Mouse (Mus musculus) right cerebral cortex, postnatal 14 days (tissue): ENCODE results near the gene Ydjc.
A peak's percentile ranks its signal among the peaks of the same experiment; 100 is the strongest.
"Not testable (repeated sequence)": the region's sequence is repeated elsewhere in the genome, so short reads cannot be mapped to it uniquely, and the experiment has no call there.

Experiments
- DNase-seq: peaks from one replicate; pipeline ENCODE4 v3.0.0; 2022

Ydjc gene

DNA sequence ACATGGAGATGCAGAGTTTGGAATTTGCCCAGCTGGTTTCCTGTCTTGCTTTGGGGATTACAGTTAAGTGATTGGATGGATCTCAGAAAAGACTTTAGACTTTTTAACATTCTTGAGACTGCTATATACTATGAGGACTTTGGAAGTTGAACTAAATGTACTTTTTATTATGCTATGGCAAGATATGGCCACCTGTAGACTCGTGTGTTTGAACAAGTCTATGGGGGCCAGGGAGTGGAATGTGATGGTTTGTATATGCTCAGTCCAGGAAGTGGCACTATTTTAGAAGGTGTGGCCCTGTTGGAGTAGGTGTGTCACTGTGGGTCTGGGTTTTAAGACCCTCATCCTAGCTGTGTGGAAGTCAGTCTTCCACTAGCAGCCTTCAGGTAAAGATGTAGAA, 21.1 kb downstream of the Ydjc start:
- not testable (repeated sequence) for DNase-seq

DNA sequence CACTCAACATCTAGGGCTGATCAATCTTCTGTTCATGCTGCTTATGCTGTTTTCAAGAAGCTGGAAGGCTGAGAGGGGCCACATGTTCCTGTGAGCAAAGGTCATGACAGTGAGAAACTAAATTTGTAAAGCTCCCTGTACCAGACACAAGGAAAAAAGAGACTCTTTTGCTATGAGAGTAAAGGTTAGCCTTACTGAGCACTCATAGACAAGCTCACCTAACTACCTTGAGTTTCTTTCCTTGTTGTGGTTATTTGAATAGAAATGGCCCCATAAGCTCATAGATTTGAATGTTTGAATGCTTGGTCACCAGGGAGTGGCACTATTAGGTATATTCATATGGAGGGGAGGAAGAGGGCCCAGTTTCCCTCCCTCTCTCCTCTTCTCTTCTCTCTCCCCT, 22.8 kb downstream of the Ydjc start:
- DNase-seq, result no peak

DNA sequence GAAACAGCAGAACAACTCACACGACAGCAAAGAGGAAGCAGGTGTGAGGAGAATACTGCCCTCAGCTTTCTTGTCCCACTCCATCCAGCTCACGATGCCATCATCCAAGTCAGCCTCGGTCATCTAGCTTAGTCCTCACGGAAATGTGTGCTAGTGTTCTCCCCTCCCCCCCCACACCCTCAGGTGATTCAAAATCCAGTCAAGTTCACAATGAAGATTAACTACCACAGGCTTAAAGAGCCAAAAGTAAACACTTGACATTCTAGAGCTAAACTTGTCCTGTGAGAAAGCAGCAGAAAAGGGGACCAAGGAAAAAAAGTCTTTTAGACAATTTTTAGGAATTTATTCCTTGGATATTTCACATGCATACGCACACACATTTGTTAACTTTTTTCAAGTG, 23.6 kb downstream of the Ydjc start:
- no peak for DNase-seq

DNA sequence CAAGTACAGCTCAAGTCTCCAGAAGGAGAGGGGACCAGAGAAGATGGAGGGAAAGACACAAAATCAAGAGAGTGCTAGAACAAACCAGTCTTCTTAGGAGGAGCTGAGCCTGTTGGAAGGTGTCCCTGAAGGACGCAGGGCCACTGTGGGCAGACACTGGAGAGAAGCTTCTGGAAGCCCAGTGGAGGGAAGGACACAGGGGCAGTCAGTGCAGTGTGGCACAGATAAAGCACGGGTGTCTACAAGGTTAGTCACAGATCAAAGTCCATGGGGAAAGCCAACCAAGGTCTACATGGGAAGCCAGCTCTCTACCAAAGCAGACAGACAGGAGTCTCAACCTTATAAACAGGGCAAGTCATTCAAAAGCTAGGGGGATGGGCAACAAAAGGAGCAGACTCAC, 31.3 kb downstream of the Ydjc start:
- DNase-seq, result no peak

DNA sequence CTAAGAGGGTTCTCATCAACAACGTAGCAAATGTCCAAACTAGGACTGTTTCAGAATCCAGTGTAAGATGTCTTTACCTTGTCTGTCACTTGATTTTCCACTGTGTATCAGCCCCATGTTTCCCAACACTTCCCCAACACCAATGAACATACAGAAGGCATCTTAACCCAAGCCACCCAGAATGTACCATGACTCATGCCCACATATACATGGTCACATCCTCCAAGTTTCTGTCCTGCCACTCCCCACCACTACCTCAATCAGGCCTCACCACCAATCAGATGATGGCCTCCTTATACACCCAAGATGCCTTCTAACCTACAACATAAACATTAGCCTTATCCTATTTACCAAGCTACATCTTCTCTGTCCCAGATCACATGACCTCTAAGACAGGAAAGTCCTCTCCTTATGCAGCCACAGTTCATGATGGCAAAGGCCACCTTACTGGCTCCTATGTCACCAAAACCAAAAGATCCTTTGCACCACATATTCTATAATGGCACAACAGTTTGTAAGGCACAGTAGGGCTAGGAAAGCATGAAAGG, 33.3 kb downstream of the Ydjc start:
- DNase-seq, result no peak

DNA sequence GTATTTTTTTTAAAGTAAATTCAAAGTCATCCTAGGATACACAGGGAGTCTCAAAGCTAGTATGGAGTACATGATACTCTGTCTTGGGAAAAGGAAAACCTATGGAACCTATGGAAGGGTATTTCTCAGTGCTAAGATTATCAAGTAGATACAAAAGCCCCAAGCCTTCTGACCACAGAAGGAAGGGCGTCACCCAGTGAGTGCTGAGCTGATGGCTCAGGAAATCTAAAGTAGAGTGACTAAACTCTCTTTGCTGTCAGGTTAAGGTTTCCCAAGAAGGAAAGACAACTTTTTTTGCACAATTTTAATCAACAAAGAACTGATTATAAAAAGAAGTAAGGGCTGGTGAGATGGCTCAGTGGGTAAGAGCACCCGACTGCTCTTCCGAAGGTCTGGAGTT, 35.3 kb downstream of the Ydjc start:
- no peak for DNase-seq

DNA sequence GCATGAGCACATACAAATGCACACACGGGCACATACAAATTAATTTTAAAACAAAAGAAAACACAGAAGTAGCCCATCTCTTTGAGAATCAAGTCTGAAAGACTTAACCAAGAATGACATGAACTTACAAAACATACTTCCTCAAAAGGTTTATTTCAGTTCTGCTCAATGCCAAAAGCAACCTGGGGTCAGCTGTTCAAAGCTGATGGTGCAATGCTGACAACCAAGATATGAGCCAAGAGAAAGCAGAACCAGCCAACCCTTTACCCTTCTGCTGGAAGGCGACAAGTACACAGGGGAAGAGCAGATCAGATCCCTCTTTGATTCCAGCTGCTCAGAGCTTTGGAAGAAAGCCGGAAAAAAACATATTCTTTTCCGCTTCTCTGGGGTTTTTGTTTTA, 37.0 kb downstream of the Ydjc start:
- DNase-seq, result no peak

DNA sequence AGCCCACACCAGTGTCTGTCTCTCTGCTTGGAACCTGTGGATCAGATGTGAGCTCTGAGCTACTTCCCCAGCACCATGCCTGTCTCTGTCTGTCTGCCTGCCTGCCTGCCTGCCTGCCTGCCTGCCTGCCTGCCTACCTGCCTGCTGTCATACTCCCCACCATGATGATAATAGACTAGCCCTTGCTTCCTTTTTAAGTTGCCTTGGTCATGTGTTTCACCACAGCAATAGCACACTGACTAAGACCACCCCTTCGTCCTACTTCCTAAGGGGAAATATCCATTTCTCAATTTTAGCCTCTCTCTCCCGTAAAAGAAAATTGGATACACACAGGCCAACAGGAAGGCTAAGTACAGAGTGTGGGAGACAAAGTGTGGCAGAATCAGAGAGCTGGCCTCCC, 37.7 kb downstream of the Ydjc start:
- DNase-seq, result no peak

DNA sequence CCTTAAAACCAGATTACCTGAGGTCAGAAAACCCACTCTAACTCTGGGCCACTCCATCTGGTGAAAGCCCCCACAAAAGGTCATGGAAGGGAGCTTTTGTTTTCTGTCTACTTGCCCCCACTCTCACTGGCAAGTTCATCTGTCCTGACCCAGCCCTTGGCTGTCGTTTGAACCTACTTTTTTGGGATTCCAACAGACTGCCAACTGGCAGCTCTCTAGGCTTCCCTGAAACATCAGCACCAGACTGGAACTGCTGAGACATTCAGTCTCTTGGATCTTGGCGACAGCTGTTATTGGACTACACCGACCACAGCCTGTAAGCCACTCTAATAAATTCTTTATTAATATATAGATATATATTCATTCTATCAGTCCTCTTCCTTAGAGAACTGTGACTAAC, 38.6 kb downstream of the Ydjc start:
- DNase-seq, result no peak

DNA sequence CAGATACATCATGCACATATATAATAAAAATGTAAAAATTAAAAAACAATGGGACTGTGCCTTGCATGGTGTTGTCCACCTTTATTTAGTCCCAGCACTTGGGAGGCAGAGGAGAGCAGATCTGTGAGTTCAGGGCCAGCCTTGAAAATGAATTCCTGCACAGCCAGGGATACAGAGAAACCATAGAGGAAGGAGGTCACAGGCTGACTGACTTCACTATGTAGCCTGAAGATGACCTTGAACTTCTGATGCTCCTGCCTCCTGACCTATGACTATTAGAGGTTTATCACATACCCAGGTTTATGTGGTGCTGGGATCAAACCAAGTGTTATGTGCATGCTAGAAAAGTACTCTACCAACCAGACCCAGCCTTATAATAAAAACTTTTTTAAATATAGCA, 41.1 kb downstream of the Ydjc start:
- no peak for DNase-seq

DNA sequence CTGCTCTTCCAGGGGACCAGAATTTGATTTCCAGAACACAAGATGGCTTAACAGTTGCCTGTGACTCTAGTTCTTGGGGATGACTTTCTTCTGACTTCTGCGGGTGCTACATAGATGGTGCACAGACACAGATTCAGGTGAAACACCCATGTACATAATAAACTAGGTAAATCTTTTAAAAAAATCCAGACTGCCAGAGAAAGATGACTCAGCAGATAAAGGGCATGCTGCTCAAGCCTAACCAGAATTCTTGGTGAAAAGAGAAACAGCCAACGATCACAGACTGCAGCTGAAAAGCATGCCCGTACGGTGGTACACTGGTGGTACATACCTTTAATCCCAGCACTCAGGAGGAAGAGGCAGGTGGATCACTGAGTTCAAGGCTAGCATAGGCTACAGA, 49.4 kb downstream of the Ydjc start:
- DNase-seq, result no peak

DNA sequence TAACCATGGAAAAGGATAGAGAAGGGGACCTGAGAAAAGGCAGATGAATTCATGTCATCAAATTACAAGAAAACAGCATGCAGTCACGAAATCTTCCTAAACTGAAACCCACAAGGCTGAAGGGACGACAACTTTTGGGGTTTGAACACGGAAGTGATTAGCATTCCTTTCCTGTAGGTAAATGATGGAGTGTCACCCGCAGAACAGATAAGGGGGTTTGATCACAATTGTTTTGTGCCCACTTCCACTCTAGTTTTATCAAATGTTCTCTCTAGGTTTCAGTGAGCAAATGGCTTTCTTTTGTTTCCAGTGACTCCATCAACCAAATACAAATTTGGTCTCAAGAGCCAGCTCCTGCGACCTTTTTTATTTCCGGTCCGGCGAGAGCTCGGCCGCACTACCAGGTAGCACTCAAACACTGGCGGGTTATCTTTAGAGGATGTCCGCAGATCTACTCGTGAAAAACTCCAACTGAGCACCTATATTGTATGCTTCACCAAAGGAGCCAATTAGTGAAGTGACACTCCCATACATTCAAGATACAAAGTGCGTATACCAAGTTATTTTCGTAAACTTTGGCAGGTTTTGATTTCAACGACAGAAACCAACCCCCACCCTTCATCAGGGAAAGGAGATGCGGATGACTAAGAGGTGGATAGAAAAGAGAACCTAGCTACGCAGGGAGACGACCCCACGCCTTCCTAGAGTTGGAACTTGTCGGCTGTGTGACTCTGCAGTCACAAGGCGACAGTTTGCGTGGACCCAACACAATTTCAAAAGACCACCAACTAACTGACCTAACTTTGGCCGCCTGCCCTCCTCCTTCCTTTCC, 55.9 kb downstream of the Ydjc start:
- no peak for DNase-seq

DNA sequence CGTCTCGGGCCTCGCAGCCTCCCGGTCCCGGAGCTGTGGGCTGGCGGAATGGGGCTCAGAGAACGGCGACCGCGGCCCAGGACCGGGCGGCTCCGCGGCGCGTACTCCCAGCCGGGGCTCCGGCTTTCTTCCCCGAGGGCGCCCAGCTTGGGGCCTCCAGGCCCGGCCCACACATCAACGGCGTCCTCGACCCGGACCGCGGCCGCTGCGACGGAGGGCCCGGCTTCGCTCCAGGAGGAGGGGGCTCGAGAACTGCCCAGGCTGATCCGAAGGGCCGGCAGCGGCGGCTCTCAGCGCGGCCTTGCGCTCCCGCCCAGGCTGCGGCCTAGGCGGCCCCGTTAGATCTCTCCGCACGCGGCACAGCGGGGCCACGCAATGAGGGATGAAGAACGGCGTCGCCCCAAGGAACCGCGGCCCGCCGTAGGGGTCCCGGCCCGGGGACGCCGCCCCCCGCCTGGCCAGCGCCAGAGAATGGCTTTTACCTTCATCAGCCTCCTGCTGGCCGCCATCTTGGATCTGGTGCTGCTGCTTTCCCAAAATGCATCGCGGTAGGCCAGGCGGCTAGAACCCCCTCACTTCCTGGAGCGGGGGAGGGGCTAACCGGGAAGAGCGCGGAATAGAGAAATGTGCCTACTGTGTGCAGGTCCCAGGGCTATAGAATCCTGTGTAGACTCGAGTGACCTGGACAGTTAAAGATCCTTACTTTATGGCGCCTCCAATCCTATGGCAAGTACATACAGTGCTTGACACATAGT, 56.7 kb downstream of the Ydjc start:
- DNase-seq, result peak; percentile 80

DNA sequence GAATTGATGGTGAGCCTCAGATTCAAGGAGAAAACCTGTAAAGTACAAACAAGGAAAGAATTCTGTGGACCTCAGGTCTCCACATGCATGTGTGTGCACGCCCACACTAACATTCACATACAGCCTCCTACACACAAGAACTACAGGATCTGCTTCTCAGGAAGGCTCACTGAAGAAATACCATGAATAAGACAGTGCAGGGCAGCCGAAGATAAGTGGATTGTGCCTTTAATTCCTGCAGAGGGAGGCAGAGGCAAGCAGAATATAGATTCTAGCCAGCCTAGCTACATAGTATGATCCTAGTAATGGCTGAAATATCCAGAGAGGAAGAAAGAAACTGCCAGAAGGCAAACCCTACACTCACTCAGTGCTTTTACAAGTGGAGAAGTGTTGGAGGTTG, 57.6 kb downstream of the Ydjc start:
- DNase-seq, result no peak

DNA sequence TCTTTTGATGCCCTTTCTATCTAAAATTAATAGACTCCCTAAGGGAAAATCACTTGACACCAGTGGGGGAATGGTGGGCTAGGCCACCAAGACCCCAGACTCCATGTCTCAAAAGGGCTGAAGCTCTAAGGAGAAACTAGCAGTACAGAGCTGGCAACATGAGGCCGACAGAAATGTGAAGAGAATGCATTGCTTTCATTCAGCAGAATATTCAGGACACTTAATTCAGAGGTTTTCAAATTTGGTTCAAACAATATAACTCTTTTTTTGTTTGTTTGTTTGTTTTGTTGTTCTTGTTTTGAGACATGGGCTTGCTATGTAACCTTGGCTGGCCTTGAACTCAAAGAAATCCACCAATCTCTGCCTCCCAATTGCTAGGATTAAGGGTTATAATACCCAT, 58.1 kb downstream of the Ydjc start, which contains the start of gene Ube2l3:
Gene Ube2l3 (minus strand): TSS at position 101 of the 400 bp plus-strand sequence.
- DNase-seq, result no peak

DNA sequence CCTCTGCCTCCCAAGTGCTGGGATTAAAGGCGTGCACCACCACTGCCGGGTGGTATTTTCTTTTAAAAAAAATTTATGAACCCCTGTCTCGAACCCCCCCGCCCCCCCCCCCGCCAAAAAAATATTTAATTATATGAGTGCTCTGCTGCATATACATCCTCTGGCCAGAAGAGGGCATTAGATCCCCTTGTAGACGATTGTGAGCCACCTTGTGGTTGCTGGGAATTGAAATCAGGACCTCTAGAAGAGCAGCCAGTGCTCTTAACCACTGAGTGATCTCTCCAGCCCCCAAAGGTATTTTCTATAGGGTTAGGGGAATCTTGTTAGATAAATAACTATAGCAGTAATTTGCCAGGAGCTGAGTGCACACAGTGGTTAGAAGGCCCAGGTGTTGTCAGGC, 60.6 kb downstream of the Ydjc start:
- DNase-seq, result no peak

DNA sequence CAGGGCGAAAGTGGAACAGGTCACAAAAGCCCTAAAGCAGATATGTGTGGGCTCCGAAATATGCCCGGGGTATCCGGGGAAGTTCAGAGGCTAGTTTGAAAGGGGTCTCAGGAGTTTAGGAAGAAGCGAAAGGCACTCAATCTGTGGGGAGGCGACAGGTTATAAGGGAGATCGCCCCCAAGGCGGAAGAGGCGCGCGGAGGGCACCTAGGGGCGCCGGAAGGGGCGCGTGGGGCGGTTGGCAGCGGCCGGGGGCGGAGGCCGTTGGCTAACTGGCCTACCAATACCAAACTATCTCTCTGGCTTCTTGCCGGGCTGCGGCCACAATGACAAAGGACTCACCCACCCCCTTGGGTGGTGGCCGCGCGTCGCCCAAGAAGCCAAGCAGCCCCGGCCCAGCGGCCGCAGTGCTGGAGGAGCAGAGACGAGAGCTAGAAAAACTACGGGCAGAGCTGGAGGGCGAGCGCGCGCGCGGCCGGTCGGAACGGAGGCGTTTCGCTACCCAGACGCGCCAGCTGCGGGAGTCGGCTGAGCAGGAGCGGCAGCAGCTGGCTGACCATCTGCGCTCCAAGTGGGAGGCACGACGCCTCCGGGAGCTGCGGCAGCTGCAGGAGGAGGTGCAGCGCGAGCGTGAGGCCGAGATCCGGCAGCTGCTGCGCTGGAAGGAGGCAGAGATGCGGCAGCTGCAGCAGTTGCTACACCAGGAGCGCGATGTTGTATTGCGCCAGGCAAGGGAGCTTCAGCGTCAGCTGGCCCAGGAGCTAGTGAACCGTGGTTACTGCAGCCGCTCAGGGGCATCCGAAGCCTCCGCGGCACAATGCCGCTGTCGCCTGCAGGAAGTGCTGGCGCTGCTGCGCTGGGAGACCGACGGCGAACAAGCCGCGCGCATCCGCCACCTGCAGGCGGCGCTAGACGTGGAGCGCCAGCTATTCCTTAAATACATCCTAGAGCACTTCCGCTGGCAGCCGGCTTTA, 64.3 kb downstream of the Ydjc start, which contains the start of gene Rimbp3:
Gene Rimbp3 (plus strand): TSS at position 215 of the 973 bp plus-strand sequence.
- DNase-seq, result peak; percentile 87

DNA sequence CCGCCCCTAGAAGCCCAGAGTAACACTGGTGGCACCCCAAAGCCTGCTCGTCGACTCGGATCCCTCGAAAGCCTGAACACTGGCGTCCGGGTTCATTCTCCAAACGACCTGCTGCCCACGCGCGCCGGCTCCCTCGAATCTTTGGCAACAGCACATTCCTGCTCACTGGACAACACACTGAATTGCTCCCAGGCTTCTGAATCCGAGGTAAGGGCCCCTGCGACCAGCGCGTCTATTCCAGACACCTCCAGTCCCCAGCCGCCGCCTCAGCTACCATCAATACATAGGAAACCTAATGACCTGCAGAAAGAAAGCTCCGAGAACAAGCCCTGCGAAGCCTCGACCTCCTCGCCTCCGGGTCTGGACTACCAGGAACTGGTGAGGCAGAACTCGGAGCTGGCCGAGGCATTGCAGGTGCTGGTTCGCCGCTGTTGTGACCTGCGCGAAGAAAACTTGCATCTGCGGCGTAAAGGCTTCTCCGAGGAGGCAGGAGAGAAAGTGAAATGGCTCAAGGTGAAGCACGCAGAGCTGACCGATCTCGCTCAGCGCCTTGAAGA, 65.1 kb downstream of the Ydjc start:
- peak; percentile 15 for DNase-seq
